Mouse (Mus musculus) T-cell, adult 2 months (primary cell): Measurements from ENCODE around the gene Epn2.
"Not testable (repeated sequence)": the region's sequence is repeated elsewhere in the genome, so short reads cannot be mapped to it uniquely, and the experiment has no call there.

ENCODE experiments used
- DNase-seq: peaks from one replicate; pipeline ENCODE4 v3.0.0; 2022; ENCODE audit warnings: low spot score

Gene Epn2

DNA sequence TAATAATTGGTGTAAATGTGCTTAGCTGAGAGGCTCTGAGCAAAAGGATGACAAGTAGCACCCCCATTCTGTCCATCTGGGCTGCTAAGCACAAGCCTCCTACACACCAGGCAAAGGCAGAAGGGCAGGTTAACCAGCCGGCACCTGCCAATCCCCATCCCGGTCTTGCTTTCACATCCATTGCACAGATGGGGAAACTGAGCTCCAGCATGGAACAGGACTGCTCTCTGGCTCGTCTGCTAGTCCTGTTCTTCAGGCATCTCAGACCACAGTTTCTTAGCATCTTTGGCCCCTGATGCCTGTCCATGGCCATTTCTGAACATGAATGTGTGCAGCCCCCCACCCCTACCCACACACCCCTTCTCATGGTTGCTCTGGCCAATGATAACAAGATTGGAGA is 12.6 kb upstream of the Epn2 start:
- DNase-seq, result no peak

- no peak for DNase-seq
Measured at GRCm38 (mm10) chr11:61590516-61591213, 11.2 kb upstream of the Epn2 start.

DNA sequence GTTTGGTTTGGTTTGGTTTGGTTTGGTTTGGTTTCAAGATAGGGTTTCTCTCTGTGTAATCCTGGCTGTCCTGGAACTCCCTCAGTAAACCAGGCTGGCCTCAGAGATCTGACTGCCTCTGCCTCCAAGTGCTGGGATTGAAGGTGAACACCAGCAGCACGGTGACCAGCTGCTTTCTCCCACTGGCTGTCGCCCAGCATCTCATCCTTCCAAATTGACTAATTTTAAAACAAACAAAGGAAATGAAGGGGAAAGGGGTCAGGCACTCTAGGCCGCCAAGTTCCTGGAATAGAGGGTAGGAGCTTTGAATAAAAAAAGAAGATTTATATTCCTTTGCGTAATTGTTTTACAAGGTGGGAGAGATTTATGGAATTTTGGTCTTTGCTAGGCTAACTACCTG is 5.9 kb upstream of the Epn2 start:
- DNase-seq, result no peak

DNA sequence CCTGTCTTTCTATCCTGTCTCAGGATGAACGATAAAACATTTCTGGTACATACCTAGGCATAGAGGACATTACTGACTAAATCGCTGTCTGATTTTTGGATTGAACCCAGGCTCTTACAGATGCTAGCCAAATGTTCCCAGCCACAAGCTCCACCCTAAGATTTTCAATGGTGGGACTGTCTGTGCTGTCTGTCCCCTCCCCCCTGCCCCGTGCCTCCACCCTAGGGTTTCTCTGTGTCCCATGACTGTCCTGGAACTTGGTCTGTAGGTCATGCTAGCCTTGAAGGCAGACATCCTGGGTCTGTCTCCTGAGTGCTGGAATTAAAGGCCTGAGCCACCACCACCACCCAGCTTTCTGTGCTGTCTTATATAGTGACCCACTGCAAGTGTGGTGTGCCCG is 5.3 kb upstream of the Epn2 start:
- DNase-seq, result no peak

DNA sequence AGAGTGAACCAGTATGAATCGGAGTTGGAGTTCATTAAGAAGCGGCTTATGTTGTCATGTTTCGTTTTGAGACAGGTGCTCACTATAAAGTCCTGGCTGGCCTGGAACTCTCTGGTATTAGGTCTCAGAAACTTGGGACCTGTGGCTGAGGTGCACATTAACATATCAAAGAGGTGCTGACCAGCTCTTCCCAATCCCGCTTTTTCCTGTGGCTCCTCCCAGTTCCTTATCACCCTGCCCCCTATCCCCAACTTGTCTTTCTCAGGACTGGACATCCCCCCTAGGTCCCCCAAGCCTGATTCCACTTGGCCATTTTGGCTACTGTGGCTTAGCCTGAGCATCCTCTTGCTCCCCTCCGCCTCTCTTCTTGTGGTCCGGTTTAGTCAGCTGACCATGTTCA is 4.6 kb upstream of the Epn2 start:
- DNase-seq, result no peak

- not testable (repeated sequence) for DNase-seq
Measured at GRCm38 (mm10) chr11:61582808-61583207, 3.3 kb upstream of the Epn2 start.

- no peak for DNase-seq
Measured at GRCm38 (mm10) chr11:61579878-61580381, 443 bp upstream of the Epn2 start.

GRCm38 (mm10) chr11:61578541-61578982 is 925 bp downstream of the Epn2 start:
- DNase-seq, result no peak

DNA sequence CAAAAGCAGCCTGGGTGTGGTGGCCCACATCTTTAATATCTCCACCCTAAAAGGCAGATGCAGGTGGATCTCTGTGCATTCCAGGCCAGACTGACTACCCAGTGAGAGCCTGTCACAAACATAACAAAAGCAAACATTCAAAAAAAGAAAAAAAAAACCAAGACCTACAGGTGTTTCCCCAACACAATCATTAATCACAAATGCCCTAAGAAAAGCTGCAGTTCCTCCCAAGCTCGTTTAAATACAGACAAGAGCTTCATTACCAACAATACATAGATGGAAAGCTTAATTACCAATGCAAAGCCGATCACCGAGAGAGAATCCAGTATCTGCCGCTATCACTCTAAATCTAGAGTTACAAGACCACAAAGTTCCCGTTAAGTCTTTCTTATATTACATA is 1.5 kb downstream of the Epn2 start:
- DNase-seq, result no peak

DNA sequence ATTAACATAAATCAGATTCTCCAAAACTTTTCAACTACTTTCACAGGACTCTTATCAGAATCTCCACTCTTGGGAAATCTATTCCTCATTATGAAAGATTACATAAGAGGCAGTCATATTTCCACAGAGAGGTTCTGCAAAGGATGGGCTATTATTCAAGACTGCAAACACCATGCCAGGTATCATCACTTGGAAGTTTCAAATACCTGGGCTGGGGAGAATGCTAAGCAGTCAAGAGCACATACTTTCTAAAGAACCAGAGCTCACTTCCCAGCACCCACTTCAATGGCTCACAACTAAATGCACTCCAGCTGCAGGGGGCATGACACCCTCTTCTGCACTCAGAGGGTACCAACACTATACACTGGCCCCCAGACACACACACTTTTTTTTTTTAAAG is 2.1 kb downstream of the Epn2 start:
- DNase-seq, result no peak

GRCm38 (mm10) chr11:61573266-61573665 is 6.2 kb downstream of the Epn2 start:
- no peak for DNase-seq

- no peak for DNase-seq
Measured at GRCm38 (mm10) chr11:61571225-61571624, 8.3 kb downstream of the Epn2 start.

- no peak for DNase-seq
Measured at GRCm38 (mm10) chr11:61569671-61570070, 9.8 kb downstream of the Epn2 start.

- no peak for DNase-seq
Measured at GRCm38 (mm10) chr11:61564566-61564965, 14.9 kb downstream of the Epn2 start.

GRCm38 (mm10) chr11:61563939-61564338 is 15.5 kb downstream of the Epn2 start:
- DNase-seq, result no peak

DNA sequence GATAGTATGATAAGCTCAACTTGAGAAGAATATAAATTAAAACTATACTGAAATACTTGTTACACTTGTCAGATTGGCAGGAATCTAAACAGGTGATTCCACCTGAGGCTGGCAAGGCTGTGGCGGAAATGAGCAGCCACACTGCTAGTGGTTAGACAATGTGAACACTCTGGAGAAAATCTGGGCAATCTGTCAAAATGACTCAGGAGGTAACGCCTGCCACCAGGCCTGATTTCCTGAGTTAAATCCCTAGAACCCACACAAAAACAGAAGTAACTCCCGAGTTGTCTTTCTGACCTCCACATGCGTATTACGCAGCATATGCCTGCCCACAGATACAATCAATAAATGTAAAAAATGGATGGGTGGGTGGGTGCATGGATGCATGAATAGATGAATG is 17.1 kb downstream of the Epn2 start:
- DNase-seq, result no peak

DNA sequence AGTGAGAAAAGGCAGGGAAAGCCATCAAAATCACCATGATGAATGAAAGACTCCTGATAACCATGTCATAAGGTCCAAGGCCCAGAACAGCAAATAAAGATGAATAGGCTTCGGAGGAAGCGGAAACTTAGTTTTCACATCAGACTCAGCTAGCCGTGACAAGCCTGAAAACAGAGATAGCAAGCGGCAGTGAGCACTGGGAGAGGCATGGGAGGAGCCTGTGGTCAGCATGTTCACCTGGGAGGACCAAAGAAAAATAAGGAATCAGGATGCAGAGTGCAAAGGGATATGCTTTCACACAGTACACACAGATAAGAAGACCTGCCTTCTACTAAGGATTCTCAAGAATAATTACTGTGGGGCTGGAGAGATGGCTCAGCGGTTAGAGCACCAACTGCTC is 19.9 kb downstream of the Epn2 start:
- DNase-seq, result no peak

DNA sequence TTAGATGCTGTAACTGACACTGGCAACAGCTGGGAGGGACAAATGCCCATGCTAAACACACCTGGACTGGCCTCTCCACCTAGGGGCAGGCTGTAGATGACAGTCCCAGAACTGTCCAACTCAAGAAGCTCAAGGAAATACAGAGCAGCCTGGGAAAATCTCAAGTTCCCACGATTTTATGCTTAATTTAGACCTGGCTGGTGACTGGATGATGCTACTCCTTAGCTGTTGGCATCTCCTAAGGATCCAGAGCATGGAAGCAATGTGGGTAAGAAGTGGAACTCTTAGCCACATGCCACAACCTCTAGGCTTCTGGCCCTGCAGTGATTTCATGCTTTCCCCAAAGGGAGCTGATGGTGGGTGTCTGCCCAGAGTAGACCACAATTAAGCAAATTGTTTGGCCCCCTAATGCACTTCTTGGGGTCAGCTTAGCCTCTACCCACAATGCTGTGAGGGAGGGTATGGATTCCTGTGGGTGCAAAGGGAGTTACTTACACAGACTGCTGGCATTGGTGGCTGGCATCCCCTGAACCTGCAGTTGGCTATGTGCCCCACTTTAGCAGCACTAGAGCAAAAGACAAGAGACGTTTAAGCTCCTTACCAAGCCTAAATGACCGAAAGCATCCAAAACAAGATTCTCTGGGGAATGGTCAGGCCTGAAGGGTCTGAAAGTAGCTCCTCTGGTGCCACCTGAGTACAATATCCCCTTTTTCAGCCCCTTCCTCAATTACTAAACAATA is 26.3 kb downstream of the Epn2 start:
- no peak for DNase-seq

DNA sequence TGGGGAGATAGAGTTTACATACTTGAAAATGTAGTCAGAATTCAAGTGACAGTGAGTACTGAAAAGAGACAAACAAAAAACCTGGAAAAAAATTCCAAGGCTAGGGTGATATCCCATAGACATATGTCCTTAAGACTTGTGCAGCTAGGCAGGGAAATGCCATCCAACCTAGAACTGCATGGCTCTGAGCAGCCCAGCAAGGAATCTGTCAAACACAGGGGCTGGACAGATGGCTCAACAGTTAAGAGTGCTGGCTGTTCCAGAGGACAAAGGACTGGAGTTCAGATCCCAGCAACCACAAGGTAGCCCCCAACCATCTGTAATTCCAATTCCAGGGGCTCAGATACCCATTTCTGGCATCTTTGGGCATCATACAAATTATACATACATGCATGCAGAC is 28.9 kb downstream of the Epn2 start:
- no peak for DNase-seq

DNA sequence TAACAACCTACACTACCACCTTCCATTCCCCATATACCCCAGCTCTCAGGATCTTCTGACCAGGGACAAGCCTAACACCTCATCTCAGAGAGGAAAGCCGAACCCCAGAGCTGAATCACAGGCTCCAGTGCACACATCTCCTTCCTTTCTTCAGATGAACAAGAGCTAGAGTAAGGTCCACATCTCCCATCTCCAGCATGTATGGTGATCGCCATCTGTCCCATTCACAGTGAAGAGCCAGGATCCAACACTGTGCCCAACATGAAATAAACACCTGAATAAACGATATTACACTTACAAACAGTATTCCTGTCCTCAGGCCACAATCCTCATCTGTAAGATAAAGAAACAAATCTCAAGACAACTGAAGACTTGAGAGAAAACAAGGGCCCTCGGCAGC is 31.8 kb downstream of the Epn2 start:
- DNase-seq, result no peak

GRCm38 (mm10) chr11:61546452-61546851 is 33.0 kb downstream of the Epn2 start:
- DNase-seq, result no peak

- no peak for DNase-seq
Measured at GRCm38 (mm10) chr11:61545586-61545985, 33.9 kb downstream of the Epn2 start.

GRCm38 (mm10) chr11:61541106-61541505 is 38.4 kb downstream of the Epn2 start:
- DNase-seq, result no peak

DNA sequence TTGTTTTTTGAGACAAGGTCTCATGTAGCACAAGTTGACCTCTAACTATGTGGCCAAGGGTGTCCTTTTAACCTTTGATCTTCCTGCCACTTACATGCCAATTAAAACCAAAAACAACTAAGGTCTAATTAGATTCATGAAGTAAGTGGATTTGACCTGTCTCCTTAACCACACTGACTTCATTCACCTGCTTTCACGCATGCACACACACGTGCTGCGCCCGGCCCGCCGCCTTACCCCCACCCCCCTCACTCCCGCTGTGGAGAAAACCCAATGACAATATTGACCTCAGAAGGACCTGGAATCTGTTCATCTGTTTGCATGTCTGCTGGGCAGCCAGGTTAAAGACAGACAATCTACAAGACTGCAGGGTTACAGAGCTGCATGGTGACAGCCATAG is 38.8 kb downstream of the Epn2 start:
- no peak for DNase-seq
